Mouse (Mus musculus) left cerebral cortex, postnatal 14 days (tissue): ENCODE results near the gene Crebl2. TPM values are rescaled to one million over a fixed set of nuclear protein-coding genes. Genes with fewer than 3 reads are reported as not detected.
A peak's percentile ranks its signal among the peaks of the same experiment; 100 is the strongest.

Source experiments
- DNase-seq, 2 experiments: peaks; one replicate each; pipeline ENCODE4 v3.0.0; 2021 to 2022; ENCODE audit warnings: low spot score in 2 of 2, mixed read lengths in 1 of 2
- intact Hi-C: fragments of 180-260 bp; cut with DNase I; formaldehyde crosslinking; loops from one replicate; pipeline ENCODE4 v1.15.1; 2025
- total RNA-seq, 2 experiments: library from RNA; stranded (reverse); gene quantifications; 2 replicates each; pipeline ENCODE4 v1.2.3; 2021

Gene Crebl2
- total RNA-seq, 2 experiments from 2014 or later: 14.2 to 14.6 TPM

- intact Hi-C loops: no loop called here
- DNase-seq: no peak
These were observed 66.8 kb downstream of the Crebl2 start for GRCm38 (mm10) chr6:134896570-134897436.

GRCm38 (mm10) chr6:134897443-134898094 lies 67.6 kb downstream of the Crebl2 start:
- intact Hi-C loops: loop anchor here (2.0 kb wide), 1 partner anchor 19 kb away; no protein-coding TSS in a partner anchor
- DNase-seq: peak; percentile 94 to 95

GRCm38 (mm10) chr6:134898095-134898965 lies 68.4 kb downstream of the Crebl2 start, which contains the start of gene Gpr19:
Gene Gpr19 (minus strand): TSS chr6:134898578.
- DNase-seq: peak; percentile 85 to 90
- intact Hi-C loops: loop anchor here (2.0 kb wide), 1 partner anchor 18 kb away; no protein-coding TSS in a partner anchor

GRCm38 (mm10) chr6:134903368-134903767 lies 73.4 kb downstream of the Crebl2 start:
- intact Hi-C loops: no loop called here
- DNase-seq: no peak

GRCm38 (mm10) chr6:134903891-134904884 lies 74.2 kb downstream of the Crebl2 start:
- intact Hi-C loops: no loop called here
- no peak for DNase-seq

- intact Hi-C loops: no loop called here
- no peak for DNase-seq
These were observed 75.9 kb downstream of the Crebl2 start for GRCm38 (mm10) chr6:134905811-134906210.

Other genes starting within 250 kb of the Crebl2 start
- 1 to 10 TPM; 7.5 to 7.8 TPM for gene Mansc1, start 197.7 kb upstream of the Crebl2 start, total RNA-seq
- 10 to 100 TPM; 28.3 to 30.9 TPM for gene Borcs5, start 190.6 kb upstream of the Crebl2 start, total RNA-seq
- 1 to 10 TPM; 5.4 to 6.0 TPM for gene Dusp16, start 37.5 kb upstream of the Crebl2 start, total RNA-seq
- 10 to 100 TPM; 27.5 to 28.0 TPM for gene Gpr19, start 68.4 kb downstream of the Crebl2 start, total RNA-seq
- 10 to 100 TPM; 45.1 to 49.4 TPM for gene Cdkn1b, start 90.2 kb downstream of the Crebl2 start, total RNA-seq
- gene Apold1, start 151.6 kb downstream of the Crebl2 start, total RNA-seq: 1 to 10 TPM; 5.1 to 7.2 TPM
- gene Ddx47, start 181.5 kb downstream of the Crebl2 start, total RNA-seq: 10 to 100 TPM; 56.1 to 56.8 TPM
- gene Gprc5a, start 235.5 kb downstream of the Crebl2 start, total RNA-seq: under 1 TPM; 0.21 to 0.44 TPM